Mouse (Mus musculus): Measurements from ENCODE around the gene Eps8l3. TPM values are rescaled to one million over a fixed set of nuclear protein-coding genes. Genes with fewer than 3 reads are reported as not detected.

Eps8l3 gene
- polyA plus RNA-seq, 1 experiment from 2014 or later, result 7.0 TPM

DNA sequence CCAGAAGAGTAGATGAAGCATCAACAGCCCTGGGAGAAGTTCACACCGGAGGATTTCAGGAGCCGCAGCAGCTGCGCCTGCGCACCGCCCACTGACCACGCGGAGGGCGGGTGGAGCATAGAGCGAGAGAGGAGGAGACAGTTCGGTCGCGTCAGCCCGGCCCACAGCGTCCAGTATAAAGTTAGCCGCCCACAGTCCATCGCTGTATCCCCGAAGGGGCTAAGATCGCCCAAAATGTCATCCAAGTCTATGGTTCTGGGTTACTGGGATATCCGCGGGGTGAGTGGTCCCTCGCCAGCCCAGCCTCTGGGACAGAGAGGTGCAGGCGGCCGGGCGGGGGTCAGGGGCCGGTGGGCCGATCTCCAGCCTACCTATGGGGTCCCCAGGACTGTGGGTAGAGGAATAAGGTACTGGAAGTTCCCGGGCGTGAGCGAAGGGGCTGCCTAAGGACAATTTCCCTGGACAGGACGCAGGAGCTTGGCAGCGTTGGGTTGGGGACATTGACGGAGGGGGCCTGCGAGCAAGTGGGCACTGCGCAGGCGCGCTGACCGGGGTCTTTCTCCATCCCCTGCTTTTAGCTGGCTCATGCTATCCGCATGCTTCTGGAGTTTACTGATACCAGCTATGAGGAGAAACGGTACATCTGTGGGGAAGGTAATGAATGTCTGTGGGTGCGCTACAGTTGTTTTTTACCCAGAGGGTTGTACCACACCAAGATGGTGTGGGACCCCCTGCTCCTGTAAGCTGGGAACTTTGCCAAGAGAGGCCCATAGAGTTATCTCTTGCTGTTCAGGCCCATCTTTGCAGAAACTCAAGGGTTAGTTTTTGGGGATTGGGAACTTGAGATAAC is 18.9 kb downstream of the Eps8l3 start, which contains the start of gene Gstm5:
Gene Gstm5 (plus strand): TSS at position 102 of the 850 bp plus-strand sequence.
- WGBS, result 8% methylated on average over 40 of the region's 40 CpGs

DNA sequence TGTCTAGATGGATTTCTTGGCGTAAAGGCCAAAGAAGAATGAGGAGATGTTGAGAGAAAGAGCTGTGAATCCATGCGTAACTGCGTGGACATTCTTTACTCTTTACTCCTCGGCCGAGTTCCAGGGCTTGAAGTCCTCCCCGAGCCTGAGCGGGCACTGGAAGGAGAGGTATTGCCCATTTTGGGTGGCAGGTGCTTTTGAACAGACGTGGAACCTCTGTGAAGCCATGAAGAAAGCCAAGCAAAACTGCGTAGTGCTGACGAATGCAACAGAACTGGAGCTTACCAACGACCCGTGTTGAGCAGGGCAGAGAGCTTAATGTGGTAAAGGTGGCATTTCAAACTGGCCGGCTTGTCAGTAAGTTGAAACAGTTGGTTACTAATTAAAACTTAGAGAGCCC is 21.7 kb downstream of the Eps8l3 start:
- ATAC-seq (ENCODE audit: insufficient number of reproducible peaks, insufficient read depth, low FRiP score, low read depth), result no peak
- Histone ChIP-seq H3K4me2 (replicated peaks; ENCODE audit: low read depth, low read length) (no peak overlapping the region), H3K9me3 (ENCODE audit: control insufficient read depth, low read depth, low read length) (no peaks in the 10 kb centered on the region), H3K27me3 (ENCODE audit: control insufficient read depth, insufficient read depth, low read length) (no peaks in the 10 kb centered on the region), H3K9ac (replicated peaks; ENCODE audit: low read depth, low read length) (no peak overlapping the region), H3K36me3 (ENCODE audit: control insufficient read depth, insufficient read depth, low read length) (peaks cover 4% of the 10 kb centered on the region; the same call in 1 of the 2 replicates), H3K4me3 (ENCODE audit: low read depth, low read length) (no peak overlapping the region), H3K4me1 (ENCODE audit: control insufficient read depth, insufficient read depth, low read length) (0 out of 2 replicates have a peak, but pooled peaks cover 2% of the 10 kb centered on the region), H3K27ac (ENCODE audit: low read length) (no peak overlapping the region)
- 93% methylated on average over 13 of the region's 13 CpGs for WGBS

More for the DNA sequence above, 18.9 kb downstream of the Eps8l3 start, which contains the start of gene Gstm5:
- H3K4me3 ChIP-seq (ENCODE audit: low read depth, low read length), result peak within 1 kb of the TSS; percentile 69
- H3K9ac ChIP-seq (replicated peaks; ENCODE audit: low read depth, low read length), result peak within 1 kb of the TSS; percentile 77
- H3K36me3 ChIP-seq (ENCODE audit: control insufficient read depth, insufficient read depth, low read length), result peaks cover 4% of the 10 kb centered on the region; the same call in 1 of the 2 replicates
- no peaks in the 10 kb centered on the region for H3K27me3 ChIP-seq (ENCODE audit: control insufficient read depth, insufficient read depth, low read length)
- H3K9me3 ChIP-seq (ENCODE audit: control insufficient read depth, low read depth, low read length), result no peaks in the 10 kb centered on the region
- 0 out of 2 replicates have a peak, but pooled peaks cover 2% of the 10 kb centered on the region for H3K4me1 ChIP-seq (ENCODE audit: control insufficient read depth, insufficient read depth, low read length)
- peak within 1 kb of the TSS; percentile 85; the same call in 1 of the 2 replicates for H3K27ac ChIP-seq (ENCODE audit: low read length)
- peak; percentile 93 for ATAC-seq (ENCODE audit: insufficient number of reproducible peaks, insufficient read depth, low FRiP score, low read depth)
- peak within 1 kb of the TSS; percentile 91 for H3K4me2 ChIP-seq (replicated peaks; ENCODE audit: low read depth, low read length)

GRCm38 (mm10) chr3:107900955-107901673 is 24.1 kb downstream of the Eps8l3 start:
- no peak for ATAC-seq (ENCODE audit: insufficient number of reproducible peaks, insufficient read depth, low FRiP score, low read depth)
- no peak overlapping the region for H3K27ac ChIP-seq (ENCODE audit: low read length)

DNA sequence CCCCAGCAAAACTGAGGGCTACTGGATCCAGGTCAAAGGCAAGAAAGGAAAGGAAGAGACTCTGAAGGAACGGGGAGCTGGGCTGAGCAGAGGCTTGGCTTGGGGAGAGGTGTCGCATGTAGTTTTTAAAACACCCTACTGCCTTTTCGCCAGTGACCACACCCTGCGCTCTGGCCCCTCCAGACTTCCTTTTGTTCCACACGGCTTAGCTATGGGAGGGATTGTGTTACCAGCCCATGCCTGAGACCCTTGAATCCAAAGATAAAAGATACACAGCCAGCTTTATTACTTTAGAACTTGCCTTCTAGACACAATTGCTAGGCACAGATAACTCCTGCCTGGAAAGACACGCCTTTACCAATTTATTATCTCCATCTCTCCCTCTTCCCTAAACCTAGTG is 28.9 kb downstream of the Eps8l3 start:
- no peaks in the 10 kb centered on the region for H3K36me3 ChIP-seq (ENCODE audit: control insufficient read depth, insufficient read depth, low read length)
- WGBS, result 57% methylated on average over 6 of the region's 6 CpGs

More at GRCm38 (mm10) chr3:107900955-107901673, 24.1 kb downstream of the Eps8l3 start:
- Histone ChIP-seq H3K9me3 (ENCODE audit: control insufficient read depth, low read depth, low read length) (no peaks in the 10 kb centered on the region), H3K27me3 (ENCODE audit: control insufficient read depth, insufficient read depth, low read length) (no peaks in the 10 kb centered on the region), H3K4me1 (ENCODE audit: control insufficient read depth, insufficient read depth, low read length) (no peaks in the 10 kb centered on the region), H3K36me3 (ENCODE audit: control insufficient read depth, insufficient read depth, low read length) (peaks cover 4% of the 10 kb centered on the region; the same call in 1 of the 2 replicates), H3K9ac (replicated peaks; ENCODE audit: low read depth, low read length) (no peak overlapping the region), H3K4me2 (replicated peaks; ENCODE audit: low read depth, low read length) (no peak overlapping the region), H3K4me3 (ENCODE audit: low read depth, low read length) (no peak overlapping the region)
- 60% methylated on average over 11 of the region's 11 CpGs for WGBS

DNA sequence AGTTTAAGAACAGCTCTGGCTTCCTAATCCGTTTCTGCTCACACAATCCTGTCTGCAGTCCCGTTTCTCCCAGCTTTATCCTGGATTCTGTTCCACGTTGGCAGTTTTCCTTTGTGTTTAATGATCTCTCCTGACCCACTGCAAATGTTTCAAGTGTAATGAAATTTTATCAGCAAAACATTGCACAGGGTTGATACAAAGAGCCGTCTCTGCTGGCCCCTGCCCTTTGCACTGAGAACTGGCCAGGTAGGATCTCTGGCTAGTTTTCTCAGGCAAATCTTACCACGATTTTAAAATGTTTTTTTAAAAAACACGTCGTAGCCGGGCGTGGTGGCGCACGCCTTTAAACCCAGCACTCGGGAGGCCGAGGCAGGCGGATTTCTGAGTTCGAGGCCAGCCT is 39.6 kb downstream of the Eps8l3 start:
- Histone ChIP-seq H3K4me1 (ENCODE audit: control insufficient read depth, insufficient read depth, low read length) (no peaks in the 10 kb centered on the region), H3K27me3 (ENCODE audit: control insufficient read depth, insufficient read depth, low read length) (no peaks in the 10 kb centered on the region), H3K9ac (replicated peaks; ENCODE audit: low read depth, low read length) (no peak overlapping the region), H3K4me2 (replicated peaks; ENCODE audit: low read depth, low read length) (no peak overlapping the region), H3K4me3 (ENCODE audit: low read depth, low read length) (no peak overlapping the region), H3K9me3 (ENCODE audit: control insufficient read depth, low read depth, low read length) (no peaks in the 10 kb centered on the region), H3K27ac (ENCODE audit: low read length) (no peak overlapping the region), H3K36me3 (ENCODE audit: control insufficient read depth, insufficient read depth, low read length) (no peaks in the 10 kb centered on the region)
- 68% methylated on average over 15 of the region's 15 CpGs for WGBS
- no peak for ATAC-seq (ENCODE audit: insufficient number of reproducible peaks, insufficient read depth, low FRiP score, low read depth)

More for the DNA sequence above, 28.9 kb downstream of the Eps8l3 start:
- ATAC-seq (ENCODE audit: insufficient number of reproducible peaks, insufficient read depth, low FRiP score, low read depth), result no peak
- no peak overlapping the region for H3K9ac ChIP-seq (replicated peaks; ENCODE audit: low read depth, low read length)
- no peak overlapping the region for H3K27ac ChIP-seq (ENCODE audit: low read length)
- H3K9me3 ChIP-seq (ENCODE audit: control insufficient read depth, low read depth, low read length), result no peaks in the 10 kb centered on the region
- H3K4me3 ChIP-seq (ENCODE audit: low read depth, low read length), result no peak overlapping the region
- no peaks in the 10 kb centered on the region for H3K27me3 ChIP-seq (ENCODE audit: control insufficient read depth, insufficient read depth, low read length)
- no peaks in the 10 kb centered on the region for H3K4me1 ChIP-seq (ENCODE audit: control insufficient read depth, insufficient read depth, low read length)
- H3K4me2 ChIP-seq (replicated peaks; ENCODE audit: low read depth, low read length), result no peak overlapping the region

DNA sequence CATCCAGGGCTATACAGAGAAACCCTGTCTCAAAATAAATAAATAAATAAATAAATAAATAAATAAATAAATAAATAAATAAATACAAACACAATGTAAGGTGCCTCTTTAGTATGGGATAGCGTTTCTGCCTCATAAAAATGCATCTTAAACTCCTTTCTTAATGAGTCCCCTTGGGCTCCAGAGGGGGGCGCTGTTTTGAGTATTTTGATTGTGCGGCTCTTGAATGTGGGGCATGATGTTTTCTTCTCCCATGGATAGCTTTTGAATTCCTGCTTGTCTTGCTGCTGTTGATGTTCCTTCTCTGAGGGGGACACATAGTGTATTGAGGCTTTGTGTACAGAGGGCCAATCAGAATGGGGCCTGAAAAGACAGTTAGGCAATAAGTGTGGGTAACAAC is 40.1 kb downstream of the Eps8l3 start:
- Histone ChIP-seq H3K36me3 (ENCODE audit: control insufficient read depth, insufficient read depth, low read length) (no peaks in the 10 kb centered on the region), H3K4me3 (ENCODE audit: low read depth, low read length) (no peak overlapping the region), H3K9me3 (ENCODE audit: control insufficient read depth, low read depth, low read length) (no peaks in the 10 kb centered on the region), H3K27me3 (ENCODE audit: control insufficient read depth, insufficient read depth, low read length) (no peaks in the 10 kb centered on the region), H3K27ac (ENCODE audit: low read length) (no peak overlapping the region), H3K4me2 (replicated peaks; ENCODE audit: low read depth, low read length) (no peak overlapping the region), H3K4me1 (ENCODE audit: control insufficient read depth, insufficient read depth, low read length) (no peaks in the 10 kb centered on the region), H3K9ac (replicated peaks; ENCODE audit: low read depth, low read length) (no peak overlapping the region)
- no peak for ATAC-seq (ENCODE audit: insufficient number of reproducible peaks, insufficient read depth, low FRiP score, low read depth)
- 78% methylated on average over 3 of the region's 3 CpGs for WGBS

DNA sequence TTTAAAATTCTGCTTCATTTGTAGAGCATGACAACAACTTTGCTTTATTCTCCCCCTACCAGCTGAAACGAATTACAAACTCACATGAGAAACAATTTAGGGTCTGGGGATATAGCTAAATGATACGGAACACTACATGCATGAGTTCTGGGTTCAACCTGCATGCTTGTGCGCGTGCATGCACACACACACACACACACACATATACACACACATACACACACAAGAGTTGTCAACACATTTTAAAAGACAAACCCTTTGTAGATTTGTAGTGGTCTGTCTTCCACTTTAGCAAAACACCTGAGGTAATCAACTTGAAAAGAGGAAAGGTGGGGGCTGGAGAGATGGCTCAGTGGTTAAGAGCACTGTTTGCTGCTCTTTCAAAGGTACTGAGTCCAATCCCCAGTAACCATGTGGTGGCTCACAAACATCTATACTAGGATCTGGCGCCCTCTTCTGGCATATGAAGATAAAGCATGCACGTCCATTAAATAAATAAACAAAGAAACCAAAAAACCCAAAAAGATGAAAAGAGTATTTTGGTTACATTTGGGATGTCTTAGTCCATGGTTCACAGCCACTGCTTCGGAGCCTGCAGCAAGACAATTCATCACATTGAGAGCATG is 40.9 kb downstream of the Eps8l3 start:
- H3K9ac ChIP-seq (replicated peaks; ENCODE audit: low read depth, low read length), result no peak overlapping the region
- no peaks in the 10 kb centered on the region for H3K9me3 ChIP-seq (ENCODE audit: control insufficient read depth, low read depth, low read length)
- H3K27me3 ChIP-seq (ENCODE audit: control insufficient read depth, insufficient read depth, low read length), result no peaks in the 10 kb centered on the region
- H3K36me3 ChIP-seq (ENCODE audit: control insufficient read depth, insufficient read depth, low read length), result no peaks in the 10 kb centered on the region
- H3K4me1 ChIP-seq (ENCODE audit: control insufficient read depth, insufficient read depth, low read length), result no peaks in the 10 kb centered on the region
- no peak overlapping the region for H3K4me2 ChIP-seq (replicated peaks; ENCODE audit: low read depth, low read length)
- no peak overlapping the region for H3K4me3 ChIP-seq (ENCODE audit: low read depth, low read length)
- 60% methylated on average over 7 of the region's 7 CpGs for WGBS
- no peak overlapping the region for H3K27ac ChIP-seq (ENCODE audit: low read length)
- no peak for ATAC-seq (ENCODE audit: insufficient number of reproducible peaks, insufficient read depth, low FRiP score, low read depth)

DNA sequence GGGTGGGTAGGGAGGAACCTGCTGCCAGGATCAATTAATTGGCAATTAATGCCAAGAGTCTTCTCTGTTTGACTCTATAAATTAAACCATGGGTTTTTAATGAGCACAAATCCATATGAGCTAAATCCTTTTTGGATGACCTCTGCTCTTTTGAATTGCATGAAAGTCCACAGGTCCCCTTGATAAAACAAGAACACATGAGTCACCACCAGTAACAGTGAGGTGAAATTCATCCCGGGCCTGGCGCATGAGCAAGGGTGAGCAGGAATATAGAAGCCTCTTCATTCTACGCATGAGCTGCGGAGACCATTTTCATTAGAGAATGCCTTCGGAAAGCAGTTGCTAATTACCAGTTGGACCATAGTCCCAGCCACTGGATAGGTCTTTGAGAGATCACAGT is 43.3 kb downstream of the Eps8l3 start:
- no peak overlapping the region for H3K9ac ChIP-seq (replicated peaks; ENCODE audit: low read depth, low read length)
- no peaks in the 10 kb centered on the region for H3K27me3 ChIP-seq (ENCODE audit: control insufficient read depth, insufficient read depth, low read length)
- whole genome bisulfite sequencing, result 90% methylated on average over 5 of the region's 5 CpGs
- H3K4me3 ChIP-seq (ENCODE audit: low read depth, low read length), result no peak overlapping the region
- no peaks in the 10 kb centered on the region for H3K9me3 ChIP-seq (ENCODE audit: control insufficient read depth, low read depth, low read length)
- no peak overlapping the region for H3K4me2 ChIP-seq (replicated peaks; ENCODE audit: low read depth, low read length)
- no peaks in the 10 kb centered on the region for H3K36me3 ChIP-seq (ENCODE audit: control insufficient read depth, insufficient read depth, low read length)
- H3K4me1 ChIP-seq (ENCODE audit: control insufficient read depth, insufficient read depth, low read length), result no peaks in the 10 kb centered on the region
- no peak overlapping the region for H3K27ac ChIP-seq (ENCODE audit: low read length)
- ATAC-seq (ENCODE audit: insufficient number of reproducible peaks, insufficient read depth, low FRiP score, low read depth), result no peak
